Mouse (Mus musculus) forebrain, embryonic 12.5 days (tissue): ENCODE data around the gene Vopp1. TPM values are rescaled to one million over a fixed set of nuclear protein-coding genes. Genes with fewer than 3 reads are reported as not detected.
"Not testable (repeated sequence)": the region's sequence is repeated elsewhere in the genome, so short reads cannot be mapped to it uniquely, and the experiment has no call there.

Experiments
- ATAC-seq: fragments of 200-750 bp; cut with Nextera tagmentation; 2 replicates; pipeline ENCODE4 v1.8.0; 2017; ENCODE audit warnings: moderate TSS enrichment; ENCODE audit not compliant: low FRiP score
- H3K27ac ChIP-seq: fragments of 300-500 bp; sonication (generic); 2 replicates; pipeline ENCODE4 v1.5.1; 2016; ENCODE audit warnings: mild to moderate bottlenecking
- H3K27me3 ChIP-seq: fragments of 300-500 bp; sonication (generic); 2 replicates; pipeline ENCODE4 v1.6.1; 2016; ENCODE audit warnings: mild to moderate bottlenecking
- H3K36me3 ChIP-seq: fragments of 300-500 bp; sonication (generic); replicated peaks from 2 replicates; pipeline ENCODE4 v1.6.1; 2016; ENCODE audit warnings: mild to moderate bottlenecking
- H3K4me1 ChIP-seq: fragments of 300-500 bp; sonication (generic); 2 replicates; pipeline ENCODE4 v1.6.1; 2016
- H3K4me2 ChIP-seq: fragments of 300-500 bp; sonication (generic); 2 replicates; pipeline ENCODE4 v1.6.1; 2016; ENCODE audit warnings: mild to moderate bottlenecking, moderate library complexity
- H3K4me3 ChIP-seq: fragments of 300-500 bp; sonication (generic); replicated peaks from 2 replicates; pipeline ENCODE4 v1.5.1; 2016; ENCODE audit warnings: mild to moderate bottlenecking
- H3K9ac ChIP-seq: fragments of 300-500 bp; sonication (generic); 2 replicates; pipeline ENCODE4 v1.6.1; 2016; ENCODE audit warnings: mild to moderate bottlenecking
- H3K9me3 ChIP-seq: fragments of 300-500 bp; sonication (generic); 2 replicates; pipeline ENCODE4 v1.6.1; 2016
- WGBS: fragments of 180-500 bp; shearing (Covaris S2); methylation state at CpG from one replicate; pipeline ENCODE4 v1.1.7; 2016; 5-methylcytosine and 5-hydroxymethylcytosine counted together
- polyA plus RNA-seq: library from polyadenylated mRNA; unstranded; fragments of >200 nt; fragmentation: Nextera tagmentation; extraction: Ambion mirVana; gene quantifications from 2 replicates; pipeline ENCODE4 v1.2.1, GENCODE M21; 2016

Vopp1 gene
- polyA plus RNA-seq, 1 experiment from 2014 or later, result 93.9 TPM

DNA sequence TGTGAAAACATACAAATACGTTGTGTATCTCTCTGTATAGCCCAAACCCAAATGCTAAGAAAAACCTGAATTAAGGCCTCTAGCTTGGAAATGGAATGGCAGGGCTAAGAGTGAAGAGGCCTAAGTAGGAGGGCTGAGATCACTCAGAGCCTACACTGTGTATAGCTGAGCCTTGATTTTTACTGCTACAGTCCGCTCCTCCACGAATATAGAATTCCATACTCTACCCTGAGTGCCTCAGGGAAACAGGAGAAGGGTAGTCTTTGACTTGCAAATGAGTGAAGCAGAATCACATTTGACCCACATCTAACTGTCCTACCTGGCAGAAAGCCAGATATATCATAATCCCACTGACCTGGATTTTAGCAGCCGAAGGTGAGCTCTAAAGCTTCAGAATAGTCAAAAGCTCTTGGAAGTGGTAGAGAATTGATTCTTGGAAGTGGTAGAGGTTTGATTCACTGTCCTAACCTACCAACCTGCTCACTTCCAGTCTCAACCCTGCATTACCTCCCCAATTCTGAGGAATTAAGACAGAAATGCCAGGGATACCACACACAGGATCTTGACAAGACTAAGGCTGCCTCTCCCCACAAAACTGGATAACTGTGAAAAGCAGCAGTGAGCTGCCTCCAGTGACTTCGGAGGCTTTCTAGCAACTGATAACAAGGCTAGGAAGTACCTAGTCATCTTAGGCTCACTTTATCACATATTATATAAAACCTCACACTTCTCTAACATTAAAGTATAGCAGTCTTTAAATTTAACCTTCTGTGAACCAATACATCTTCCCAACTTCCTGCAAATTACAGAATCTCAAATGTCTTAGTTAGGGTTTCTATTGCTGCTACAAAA lies 19.5 kb downstream of the Vopp1 start:
- Histone ChIP-seq H3K9ac (no peak overlapping the region), H3K4me3 (no peak overlapping the region), H3K27ac (no peak overlapping the region), H3K4me2 (no peak overlapping the region), H3K27me3 (no peaks in the 10 kb centered on the region), H3K9me3 (no peaks in the 10 kb centered on the region), H3K4me1 (no peaks in the 10 kb centered on the region), H3K36me3 (0 out of 2 replicates have a peak, but pooled peaks cover 9% of the 10 kb centered on the region)
- ATAC-seq, result no peak
- 89% methylated on average over 5 of the region's 5 CpGs for WGBS

DNA sequence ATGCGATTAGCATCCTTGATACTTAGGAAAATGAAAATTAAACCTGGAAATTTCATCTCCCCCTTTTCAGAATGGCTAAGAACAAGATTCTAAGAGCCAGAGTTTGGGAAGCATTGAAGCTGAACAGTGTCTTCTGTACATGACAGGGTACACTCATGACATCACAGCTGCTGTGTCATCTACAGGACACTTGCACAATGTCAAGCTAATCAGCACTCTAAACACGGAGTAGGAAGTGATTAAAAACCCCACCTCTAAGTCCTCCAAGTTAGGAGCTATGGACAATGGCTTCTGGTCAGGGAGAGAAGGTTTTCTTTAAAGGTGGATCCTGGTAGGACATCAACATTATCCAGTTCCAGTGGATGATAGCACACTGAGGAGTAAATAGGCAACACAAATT lies 21.8 kb downstream of the Vopp1 start:
- Histone ChIP-seq H3K4me2 (no peak overlapping the region), H3K9me3 (no peaks in the 10 kb centered on the region), H3K27me3 (no peaks in the 10 kb centered on the region), H3K36me3 (no peaks in the 10 kb centered on the region), H3K4me1 (no peaks in the 10 kb centered on the region), H3K27ac (no peak overlapping the region), H3K9ac (no peak overlapping the region), H3K4me3 (no peak overlapping the region)
- ATAC-seq, result no peak
- 83% methylated on average over 2 of the region's 2 CpGs for WGBS

DNA sequence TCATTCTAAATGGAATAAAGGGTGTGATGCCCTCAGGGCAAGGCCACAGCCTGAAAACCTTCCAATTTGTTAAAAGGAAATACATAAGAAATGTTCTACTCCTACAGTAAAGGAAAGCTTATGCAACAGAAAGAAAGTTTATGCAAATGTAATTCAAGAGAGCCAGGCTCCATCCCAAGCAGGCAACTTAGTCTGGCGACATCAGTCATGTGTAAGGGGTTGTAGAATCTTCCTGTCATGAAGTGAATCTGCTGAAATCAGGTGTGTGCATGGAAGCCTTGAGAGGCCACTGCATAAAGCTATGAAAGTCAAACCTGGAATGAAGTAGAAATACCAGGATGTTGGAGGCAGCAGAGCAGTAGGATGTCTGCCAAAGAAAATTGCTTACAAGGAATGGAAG lies 26.0 kb downstream of the Vopp1 start:
- H3K27me3 ChIP-seq, result no peaks in the 10 kb centered on the region
- H3K4me2 ChIP-seq, result no peak overlapping the region
- 86% methylated on average over 1 of the region's 1 CpGs for WGBS
- H3K9ac ChIP-seq, result no peak overlapping the region
- no peak overlapping the region for H3K4me3 ChIP-seq
- H3K27ac ChIP-seq, result no peak overlapping the region
- no peaks in the 10 kb centered on the region for H3K4me1 ChIP-seq
- H3K9me3 ChIP-seq, result no peaks in the 10 kb centered on the region
- ATAC-seq, result no peak
- H3K36me3 ChIP-seq, result no peaks in the 10 kb centered on the region

DNA sequence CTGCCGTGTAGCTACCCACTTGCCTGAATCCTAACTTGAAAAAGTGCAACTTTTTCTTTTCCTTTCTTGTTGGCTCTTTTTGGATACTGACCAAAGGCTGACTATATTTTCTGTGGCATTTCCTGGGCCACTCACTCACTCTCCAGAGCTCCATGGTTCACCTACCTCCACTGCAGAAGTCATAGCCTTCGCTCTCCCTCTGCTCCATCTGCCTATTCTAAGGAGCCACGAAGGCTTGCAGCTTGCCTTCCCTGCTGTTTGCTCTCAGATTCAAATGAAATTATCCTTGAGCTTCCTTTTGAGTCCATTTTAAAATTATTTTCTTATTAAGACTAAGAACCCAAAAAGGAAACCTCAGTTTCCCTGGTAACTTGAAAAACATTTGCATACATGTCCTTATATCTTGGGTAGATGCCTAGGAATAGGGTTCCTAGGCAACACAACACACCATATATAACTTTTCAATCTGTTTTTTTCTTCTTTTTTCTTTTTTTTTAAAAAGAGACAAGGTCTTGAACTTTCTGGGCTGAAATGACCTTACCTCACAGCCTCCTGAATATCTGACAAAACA lies 28.0 kb downstream of the Vopp1 start:
- WGBS, result 92% methylated on average over 3 of the region's 3 CpGs
- H3K9ac ChIP-seq, result no peak overlapping the region
- no peaks in the 10 kb centered on the region for H3K36me3 ChIP-seq
- no peak overlapping the region for H3K27ac ChIP-seq
- H3K4me3 ChIP-seq, result no peak overlapping the region
- H3K9me3 ChIP-seq, result no peaks in the 10 kb centered on the region
- H3K4me2 ChIP-seq, result no peak overlapping the region
- no peaks in the 10 kb centered on the region for H3K4me1 ChIP-seq
- H3K27me3 ChIP-seq, result no peaks in the 10 kb centered on the region
- no peak for ATAC-seq

DNA sequence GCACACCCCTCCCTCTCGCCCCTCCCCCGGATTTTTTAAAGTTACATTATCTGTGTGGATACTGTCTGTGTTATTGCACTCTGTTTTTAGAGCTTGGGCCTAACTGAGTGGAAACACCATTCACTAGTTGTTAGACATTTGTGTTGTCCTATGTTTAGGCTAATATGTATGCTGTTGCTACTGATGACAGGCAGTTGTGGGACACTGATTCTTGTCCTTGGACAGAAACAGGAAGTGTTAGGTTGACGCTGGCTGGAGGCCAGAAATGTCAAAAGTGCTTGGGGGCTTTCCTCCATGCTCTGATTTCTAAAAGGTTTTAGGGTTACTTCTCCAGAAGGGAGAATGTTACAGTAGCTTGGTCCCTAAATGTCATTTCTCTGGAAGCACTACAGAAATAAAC lies 29.1 kb downstream of the Vopp1 start:
- H3K9me3 ChIP-seq, result no peaks in the 10 kb centered on the region
- H3K4me2 ChIP-seq, result no peak overlapping the region
- no peak overlapping the region for H3K4me3 ChIP-seq
- no peaks in the 10 kb centered on the region for H3K4me1 ChIP-seq
- ATAC-seq, result no peak; the same call in 1 of the 2 replicates
- 65% methylated on average over 3 of the region's 3 CpGs for WGBS
- no peaks in the 10 kb centered on the region for H3K36me3 ChIP-seq
- H3K27me3 ChIP-seq, result no peaks in the 10 kb centered on the region
- H3K27ac ChIP-seq, result no peak overlapping the region
- H3K9ac ChIP-seq, result no peak overlapping the region

DNA sequence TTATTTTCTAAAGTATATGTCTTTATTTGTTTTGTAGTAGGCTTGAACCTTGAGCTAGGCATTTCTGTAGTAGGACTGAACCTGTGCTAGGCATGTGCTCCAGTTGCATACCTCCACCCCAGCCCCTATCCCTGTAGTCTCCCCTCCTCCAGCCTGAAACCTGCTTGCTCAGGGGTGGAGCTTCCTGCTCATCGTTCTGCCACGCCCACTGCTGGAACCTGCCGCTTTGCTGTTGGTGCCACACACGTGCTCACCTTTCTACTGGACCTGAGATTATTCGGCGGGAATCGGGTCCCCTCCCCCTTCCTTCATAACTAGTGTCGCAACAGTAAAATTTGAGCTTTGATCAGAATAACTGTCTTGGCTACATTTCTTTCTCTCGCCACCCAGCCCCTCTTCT lies 32.1 kb downstream of the Vopp1 start:
- not testable (repeated sequence) for H3K9ac ChIP-seq, H3K4me1 ChIP-seq, H3K4me2 ChIP-seq, H3K9me3 ChIP-seq, H3K27me3 ChIP-seq, H3K27ac ChIP-seq, H3K4me3 ChIP-seq, ATAC-seq
- 85% methylated on average over 9 of the region's 9 CpGs for WGBS
- H3K36me3 ChIP-seq, result peaks cover 14% of the 10 kb centered on the region

DNA sequence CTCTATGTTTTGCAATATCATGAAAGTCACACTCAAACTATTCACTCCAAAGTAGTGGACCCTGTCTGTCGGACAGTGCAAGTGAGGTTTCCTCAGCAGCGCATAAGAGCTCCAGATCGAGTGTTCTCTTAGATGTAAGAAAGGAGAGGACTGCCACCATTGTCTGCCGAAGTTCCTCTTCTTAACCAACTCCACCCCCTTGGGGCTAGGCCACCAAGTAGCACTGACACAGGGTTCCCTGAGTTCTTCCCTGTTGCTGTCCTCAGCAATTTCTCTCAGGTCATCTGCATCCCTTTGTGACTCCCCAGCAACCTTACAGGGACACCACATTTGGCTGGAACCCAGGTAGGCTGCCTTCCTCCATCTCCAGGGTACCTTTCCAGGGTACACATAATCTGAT lies 34.4 kb downstream of the Vopp1 start:
- Histone ChIP-seq H3K4me1 (no peaks in the 10 kb centered on the region), H3K4me2 (no peak overlapping the region), H3K9ac (no peak overlapping the region), H3K4me3 (no peak overlapping the region), H3K27ac (no peak overlapping the region), H3K9me3 (no peaks in the 10 kb centered on the region), H3K36me3 (peaks cover 21% of the 10 kb centered on the region), H3K27me3 (no peaks in the 10 kb centered on the region)
- ATAC-seq, result no peak
- 85% methylated on average over 4 of the region's 4 CpGs for WGBS

DNA sequence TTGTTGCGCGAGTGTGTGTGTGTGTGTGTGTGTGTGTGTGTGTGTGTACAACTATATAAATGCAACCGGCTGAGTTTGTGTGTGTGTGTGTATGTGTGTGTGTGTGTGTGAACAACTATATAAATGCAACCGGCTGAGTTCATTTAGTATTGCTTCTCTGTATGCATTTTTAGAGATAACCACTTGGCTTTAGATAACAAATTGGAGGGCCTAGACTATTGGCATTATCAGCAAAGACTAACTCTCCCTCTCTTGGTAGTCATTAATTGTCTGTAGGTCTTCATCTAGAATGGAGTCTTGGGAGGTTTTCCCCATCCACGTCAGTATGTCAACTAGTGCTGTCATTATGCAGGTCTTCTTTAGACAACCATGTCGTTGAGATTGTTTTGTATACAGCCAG lies 37.6 kb downstream of the Vopp1 start:
- H3K4me2 ChIP-seq, result no peak overlapping the region
- no peak for ATAC-seq
- H3K4me1 ChIP-seq, result no peaks in the 10 kb centered on the region
- no peak overlapping the region for H3K27ac ChIP-seq
- peaks cover 21% of the 10 kb centered on the region for H3K36me3 ChIP-seq
- WGBS, result 95% methylated on average over 6 of the region's 6 CpGs
- H3K27me3 ChIP-seq, result no peaks in the 10 kb centered on the region
- no peaks in the 10 kb centered on the region for H3K9me3 ChIP-seq
- no peak overlapping the region for H3K9ac ChIP-seq
- H3K4me3 ChIP-seq, result no peak overlapping the region

DNA sequence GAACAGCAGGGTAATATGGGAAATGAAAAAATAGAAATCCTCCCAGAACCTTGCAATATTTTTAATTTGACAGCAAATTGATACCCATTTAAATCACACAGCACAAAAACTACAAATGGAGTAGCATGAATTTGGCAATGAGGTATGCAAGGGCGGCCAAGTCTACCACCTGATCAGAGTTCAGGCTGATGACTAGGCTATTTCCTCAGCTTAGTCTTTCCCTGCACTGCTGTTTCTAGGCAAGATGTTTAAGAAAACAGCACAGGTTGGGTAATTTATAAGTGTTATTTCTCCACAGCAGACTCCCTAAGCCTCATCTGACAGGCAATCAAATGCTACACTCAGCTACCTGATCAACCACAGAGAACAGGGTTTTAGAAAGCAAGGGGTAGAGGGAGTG lies 40.7 kb downstream of the Vopp1 start:
- H3K4me3 ChIP-seq, result no peak overlapping the region
- peaks cover 16% of the 10 kb centered on the region for H3K36me3 ChIP-seq
- no peak for ATAC-seq
- no peaks in the 10 kb centered on the region for H3K9me3 ChIP-seq
- WGBS, result 86% methylated on average over 1 of the region's 1 CpGs
- H3K4me1 ChIP-seq, result no peaks in the 10 kb centered on the region
- no peak overlapping the region for H3K4me2 ChIP-seq
- no peak overlapping the region for H3K9ac ChIP-seq
- H3K27me3 ChIP-seq, result no peaks in the 10 kb centered on the region
- no peak overlapping the region for H3K27ac ChIP-seq

DNA sequence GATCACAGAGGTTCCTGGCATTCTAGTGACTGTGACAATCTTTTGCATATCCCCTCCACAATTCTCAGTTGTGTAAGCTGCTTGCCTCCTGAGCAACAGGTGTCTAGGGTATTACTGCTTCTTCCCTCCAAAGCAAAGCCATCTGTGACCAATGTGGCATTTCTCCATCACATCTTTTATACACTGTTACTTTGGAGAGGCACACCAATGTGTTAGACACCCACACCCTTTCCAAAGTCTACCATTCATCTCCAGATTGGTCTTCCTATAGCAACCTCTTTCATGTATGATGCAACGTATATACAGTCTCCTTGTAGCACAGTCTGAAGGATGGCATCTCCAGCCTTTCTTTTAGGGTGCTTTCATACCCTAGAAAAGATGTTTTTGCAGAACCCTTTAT lies 42.3 kb downstream of the Vopp1 start:
- Histone ChIP-seq H3K27ac (no peak overlapping the region), H3K4me3 (no peak overlapping the region), H3K4me2 (no peak overlapping the region), H3K9me3 (no peaks in the 10 kb centered on the region), H3K4me1 (no peaks in the 10 kb centered on the region), H3K9ac (no peak overlapping the region), H3K27me3 (no peaks in the 10 kb centered on the region), H3K36me3 (peaks cover 5% of the 10 kb centered on the region; the same call in 1 of the 2 replicates)
- 95% methylated on average over 1 of the region's 1 CpGs for WGBS
- ATAC-seq, result no peak

DNA sequence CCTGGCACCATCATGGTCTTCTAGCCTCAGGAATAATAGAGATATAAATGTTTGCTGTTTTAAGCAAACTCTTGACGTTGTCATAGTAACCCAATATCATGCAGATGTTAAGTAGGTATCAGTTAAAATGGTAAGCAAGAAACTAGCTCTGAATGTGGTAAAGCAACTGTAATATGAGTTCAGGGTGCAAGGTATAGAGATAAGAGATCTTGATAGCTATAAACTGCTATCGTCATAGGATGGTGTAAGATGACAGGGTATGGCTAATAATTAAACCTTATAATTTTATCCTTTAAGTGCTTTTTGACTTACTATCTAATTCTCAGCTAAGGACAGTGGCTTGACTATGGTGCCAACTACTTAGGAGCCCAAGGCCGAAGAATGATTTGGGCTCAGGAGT lies 44.6 kb downstream of the Vopp1 start:
- no peak overlapping the region for H3K4me2 ChIP-seq
- ATAC-seq, result no peak
- H3K9ac ChIP-seq, result no peak overlapping the region
- no peaks in the 10 kb centered on the region for H3K27me3 ChIP-seq
- no peaks in the 10 kb centered on the region for H3K4me1 ChIP-seq
- no peak overlapping the region for H3K4me3 ChIP-seq
- 90% methylated on average over 3 of the region's 3 CpGs for WGBS
- H3K27ac ChIP-seq, result no peak overlapping the region
- no peaks in the 10 kb centered on the region for H3K9me3 ChIP-seq
- H3K36me3 ChIP-seq, result no peaks in the 10 kb centered on the region; the same call in 1 of the 2 replicates

DNA sequence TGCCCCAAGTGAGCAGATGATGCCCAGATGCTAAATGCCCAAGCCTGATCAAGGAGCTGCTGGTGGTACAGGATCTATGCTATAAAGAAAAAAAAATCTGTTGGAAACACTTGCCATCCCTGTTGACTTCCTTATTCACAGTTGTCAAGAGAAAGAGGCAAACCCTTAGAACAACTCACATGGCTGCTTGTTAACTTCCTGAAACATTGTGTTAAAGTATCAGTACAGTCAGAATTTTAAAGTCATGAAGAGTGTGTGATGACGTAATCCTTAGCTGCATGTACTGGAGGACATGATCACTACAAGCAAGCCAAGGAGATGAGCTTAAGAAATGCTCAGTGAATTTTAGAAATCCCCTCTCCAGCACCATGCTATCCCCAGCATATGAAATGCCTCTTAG lies 51.2 kb downstream of the Vopp1 start:
- H3K9me3 ChIP-seq, result no peaks in the 10 kb centered on the region
- H3K36me3 ChIP-seq, result peaks cover 23% of the 10 kb centered on the region
- ATAC-seq, result no peak
- no peaks in the 10 kb centered on the region for H3K27me3 ChIP-seq
- H3K9ac ChIP-seq, result no peak overlapping the region
- no peak overlapping the region for H3K4me2 ChIP-seq
- WGBS, result 88% methylated on average over 1 of the region's 1 CpGs
- H3K27ac ChIP-seq, result no peak overlapping the region
- H3K4me3 ChIP-seq, result no peak overlapping the region
- H3K4me1 ChIP-seq, result no peaks in the 10 kb centered on the region
